Mouse (Mus musculus) cerebellum, adult 11-12 months (tissue): ENCODE data around the gene Anp32e.
"Not testable (repeated sequence)": the region's sequence is repeated elsewhere in the genome, so short reads cannot be mapped to it uniquely, and the experiment has no call there.

Source experiments
- DNase-seq: peaks from one replicate; pipeline ENCODE4 v3.0.0; 2022

Anp32e gene

DNA sequence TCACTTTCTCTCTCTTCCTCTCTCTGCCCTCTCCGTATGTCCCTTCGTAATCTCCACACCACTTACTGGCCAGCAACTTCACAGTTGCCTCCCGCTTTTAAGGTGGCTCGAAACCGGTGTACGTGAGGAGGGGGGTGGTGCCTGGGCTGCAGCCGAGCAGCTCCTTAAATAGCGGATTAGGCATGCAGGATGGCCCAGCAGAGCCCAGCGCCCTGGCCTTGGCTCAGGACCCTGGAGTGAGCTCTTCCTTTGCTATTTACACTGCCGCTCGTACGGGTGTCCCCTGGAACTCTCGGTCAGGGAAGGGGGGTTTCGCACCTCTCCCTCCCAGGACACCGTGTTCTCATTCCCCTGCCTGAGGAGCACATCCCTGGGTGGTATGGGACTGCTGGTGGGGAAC, 24.5 kb upstream of the Anp32e start, which contains the start of gene Car14:
Gene Car14, minus strand, starts transcription at position 124 of the 400 bp plus-strand sequence.
- no peak for DNase-seq

DNA sequence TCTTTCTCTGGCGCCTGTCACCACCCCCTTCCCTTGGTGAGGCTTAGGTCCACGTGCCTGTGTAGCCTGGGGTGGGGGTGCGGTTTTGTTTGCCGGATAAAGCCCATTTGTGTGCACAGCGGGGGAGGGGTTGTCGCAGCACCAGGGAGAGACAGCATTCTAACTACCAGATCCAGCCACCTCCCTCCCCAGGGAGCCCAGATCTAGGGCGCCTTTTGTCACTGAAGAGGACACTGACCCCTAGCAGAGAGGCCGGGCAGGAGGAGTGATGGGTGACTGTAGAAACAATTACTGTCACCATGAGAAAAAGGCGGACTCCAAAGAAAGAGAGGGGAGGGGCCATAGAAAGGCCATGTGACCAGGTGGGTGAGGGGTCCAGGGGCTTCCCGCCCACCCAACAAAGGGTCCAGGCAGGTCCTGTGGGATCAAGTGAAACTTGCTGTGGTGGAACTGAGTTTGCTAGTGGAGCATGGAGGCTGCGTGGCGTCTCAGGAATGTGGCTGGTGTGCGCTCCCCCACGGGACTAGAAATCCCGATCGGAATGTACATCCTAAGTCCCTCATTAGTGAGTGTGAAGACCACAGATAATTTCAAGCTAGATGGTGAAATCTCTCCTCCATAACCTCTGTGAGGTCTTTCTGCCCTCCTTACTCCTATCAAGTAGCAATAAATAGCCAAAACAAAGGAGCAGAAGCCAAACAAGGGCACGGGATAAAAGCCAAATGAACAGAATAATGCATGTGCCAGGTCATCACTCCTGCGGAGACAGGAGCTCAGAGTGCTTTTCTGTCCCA, 23.7 kb upstream of the Anp32e start:
- peak; percentile 61 for DNase-seq

DNA sequence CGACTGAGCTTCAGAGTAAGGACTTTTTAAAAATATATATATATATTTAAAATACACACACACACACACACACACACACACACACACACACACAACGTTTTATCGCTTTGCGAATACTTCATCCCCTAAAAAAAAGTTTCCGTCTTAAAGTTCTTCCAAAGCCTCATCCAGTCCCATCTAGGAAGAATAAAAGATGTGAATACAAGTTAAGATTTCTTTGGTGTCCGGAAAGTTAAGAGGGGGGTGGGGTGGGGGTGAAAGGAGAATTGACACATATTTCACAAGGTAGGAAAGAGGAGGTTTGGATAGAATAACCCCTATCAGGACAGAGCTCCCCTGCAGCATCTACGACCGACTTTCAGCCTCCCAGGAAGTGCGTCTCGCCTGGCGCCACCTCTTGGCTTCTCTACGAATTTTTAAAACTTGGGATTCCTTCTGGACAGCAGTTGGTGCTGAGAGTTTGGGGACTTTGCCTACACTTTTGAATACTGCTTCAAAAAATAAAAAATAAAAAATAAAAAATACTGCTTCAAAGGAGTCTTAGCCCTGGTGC, 23.0 kb upstream of the Anp32e start:
- DNase-seq: no peak

DNA sequence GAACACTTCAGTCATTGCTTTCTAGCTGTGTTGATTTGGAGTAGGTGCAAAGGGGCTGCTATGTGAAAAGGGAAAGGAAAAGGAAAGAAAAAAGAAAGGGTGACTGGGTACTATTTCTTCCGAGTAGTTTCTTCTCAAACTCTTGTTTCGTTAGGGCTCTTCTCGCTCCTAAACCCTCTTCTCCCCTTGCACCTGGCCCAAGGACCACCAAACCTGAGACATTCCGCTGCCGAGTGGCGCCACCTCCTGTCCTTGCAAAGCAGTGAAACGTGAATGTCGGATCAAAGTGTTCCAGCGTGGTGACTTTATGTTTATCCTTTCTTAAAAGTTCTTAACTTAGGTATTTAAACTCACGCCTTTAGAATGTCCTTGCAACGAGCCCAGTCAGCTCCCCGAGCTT, 22.2 kb upstream of the Anp32e start:
- no peak for DNase-seq

DNA sequence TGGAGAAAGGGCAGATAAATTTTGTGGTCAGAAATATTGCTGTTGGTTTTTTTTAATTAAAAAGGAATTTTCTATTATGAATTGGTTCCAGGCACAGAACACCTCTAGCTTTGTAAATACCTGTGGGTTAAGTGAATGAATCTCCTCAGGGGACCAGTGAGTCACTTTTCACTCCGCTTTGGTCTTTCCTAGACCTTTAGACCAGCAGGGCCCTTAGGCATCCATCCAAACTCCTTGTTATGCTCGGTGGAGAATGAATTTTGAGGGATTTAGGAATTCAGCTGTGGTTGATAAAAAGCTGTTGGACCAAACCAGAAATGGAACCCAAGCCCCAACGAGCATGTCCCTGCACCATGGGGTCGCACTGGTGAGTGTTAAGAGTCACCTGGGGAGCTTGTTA, 21.4 kb upstream of the Anp32e start:
- no peak for DNase-seq

DNA sequence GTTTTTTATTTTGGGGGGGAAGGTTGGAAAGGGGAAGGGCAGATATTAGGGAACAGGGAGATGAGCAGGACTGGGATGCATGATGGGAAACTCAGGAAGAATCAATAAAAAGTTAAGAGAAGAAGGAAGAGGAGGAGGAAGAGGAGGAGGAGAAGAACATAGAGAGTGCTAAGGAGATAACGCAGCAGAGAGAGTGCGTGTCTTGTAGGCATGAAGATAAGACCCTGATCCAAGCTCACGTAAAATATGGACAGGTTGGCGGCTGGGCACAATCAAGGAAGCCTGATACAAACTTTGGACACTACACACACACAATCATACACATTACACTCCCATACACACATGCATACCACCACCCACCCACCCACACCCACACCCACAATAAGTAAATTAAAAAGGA, 14.3 kb upstream of the Anp32e start:
- DNase-seq: no peak

DNA sequence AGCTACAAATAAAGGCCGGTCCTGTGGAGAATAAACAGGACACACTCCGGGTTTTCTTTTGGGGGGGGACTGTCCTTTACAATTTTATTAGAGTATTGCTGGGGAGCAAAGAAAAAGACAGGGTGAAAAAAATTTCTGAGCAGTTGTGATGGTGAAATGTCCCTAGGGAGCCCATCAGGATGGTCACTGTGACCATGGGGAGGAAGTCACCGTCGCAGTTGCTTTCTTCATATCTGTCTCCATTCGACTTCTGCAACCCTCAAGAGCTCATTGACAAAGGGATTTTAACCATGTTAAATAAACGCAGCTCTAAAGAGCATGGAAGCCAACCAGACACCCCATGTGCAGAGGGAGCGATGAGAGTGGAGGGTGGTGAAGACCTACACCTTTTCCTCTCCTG, 12.3 kb upstream of the Anp32e start:
- DNase-seq: no peak

DNA sequence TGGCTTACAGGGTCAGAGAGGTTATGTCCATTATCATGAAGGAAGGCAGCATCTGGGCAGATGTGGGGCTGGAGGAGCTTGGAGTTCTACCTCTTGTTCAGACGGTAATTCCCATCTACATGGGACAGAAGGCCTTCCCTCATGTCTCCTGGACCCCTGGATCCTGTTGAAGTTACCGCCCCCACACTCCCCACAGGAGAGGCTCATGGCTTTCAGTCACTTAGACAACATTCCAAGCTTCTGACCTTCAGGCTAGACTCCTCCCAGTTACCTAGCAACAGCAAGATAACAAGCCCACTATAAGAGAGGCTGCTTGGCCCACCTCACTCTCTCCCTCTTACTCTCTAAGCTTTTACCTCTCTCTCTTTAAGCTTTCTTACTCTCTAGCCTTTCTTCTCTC, 8.5 kb upstream of the Anp32e start:
- DNase-seq: not testable (repeated sequence)

DNA sequence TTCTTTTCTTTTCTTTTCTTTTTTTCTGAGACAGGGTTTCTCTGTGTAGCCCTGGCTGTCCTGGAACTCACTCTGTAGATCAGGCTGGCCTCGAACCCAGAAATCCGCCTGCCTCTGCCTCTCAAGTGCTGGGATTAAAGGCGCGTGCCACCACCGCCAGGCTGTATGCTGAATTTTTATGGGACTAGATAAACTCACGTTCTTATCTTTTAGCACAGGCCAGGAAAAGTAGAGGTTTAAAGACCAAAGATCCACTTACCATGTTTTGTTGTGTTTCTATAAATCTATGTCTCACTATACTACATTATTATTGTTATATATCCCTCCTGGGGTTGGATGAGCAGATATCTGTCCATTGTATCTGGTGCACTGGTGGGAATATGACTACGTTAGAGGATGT, 5.6 kb upstream of the Anp32e start:
- DNase-seq: not testable (repeated sequence)

DNA sequence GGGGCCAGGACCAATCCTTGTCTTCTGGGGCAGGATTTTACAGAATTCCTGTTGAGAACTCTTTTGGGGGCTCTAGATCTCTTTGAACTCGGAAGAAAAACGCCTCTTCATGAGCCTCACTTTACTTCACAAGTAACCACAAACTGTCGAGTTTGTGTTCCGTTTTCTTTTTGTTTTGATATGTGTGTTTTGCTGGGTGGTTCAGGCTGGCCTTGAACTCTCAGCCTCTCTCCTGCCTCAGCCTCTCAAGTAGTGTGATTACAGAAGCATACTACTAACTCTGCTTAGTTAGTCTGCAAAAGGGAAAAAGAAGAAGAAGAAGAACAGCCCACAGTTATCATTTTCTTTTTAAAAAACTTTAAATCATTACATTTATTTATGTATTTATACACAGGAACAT, 4.9 kb upstream of the Anp32e start:
- no peak for DNase-seq

DNA sequence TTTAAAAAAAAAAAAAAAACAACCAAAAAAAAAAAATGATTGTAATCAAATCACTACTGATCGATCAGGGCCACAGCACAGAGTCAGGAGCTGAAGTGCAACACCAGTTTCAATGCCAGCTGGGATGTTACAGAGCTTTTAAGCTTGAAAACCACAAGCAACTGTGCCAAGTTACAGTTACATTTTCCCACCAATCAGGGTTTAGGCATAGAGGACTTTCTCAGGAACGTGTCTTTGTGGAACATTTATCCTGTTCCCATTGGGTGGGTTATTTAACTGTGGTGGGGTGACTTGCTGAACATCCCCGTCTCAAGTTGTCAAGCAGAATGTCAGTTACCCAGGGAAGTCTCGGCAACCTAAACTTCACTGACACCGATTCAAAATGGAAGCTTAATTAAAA, 4.0 kb upstream of the Anp32e start:
- DNase-seq: no peak

DNA sequence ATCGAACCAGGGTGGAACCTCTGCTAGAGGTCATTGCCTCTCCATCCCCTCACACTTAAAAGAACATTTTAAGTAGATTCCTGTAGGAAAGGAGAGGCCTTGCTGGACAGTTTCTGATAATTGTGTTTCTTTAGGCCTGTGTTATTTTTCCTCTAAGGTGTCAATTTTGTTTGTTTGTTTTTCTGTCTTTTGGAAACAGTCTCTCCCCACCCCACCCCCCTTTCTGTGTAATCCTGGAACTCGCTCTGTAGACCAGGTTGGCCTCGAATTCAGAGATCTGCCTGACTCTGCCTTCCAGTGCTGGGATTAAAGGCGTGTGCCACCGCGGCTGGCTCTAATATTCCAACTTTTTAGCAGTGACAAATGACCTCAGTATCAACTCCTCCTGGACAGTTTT, 787 bp upstream of the Anp32e start:
- DNase-seq: no peak

DNA sequence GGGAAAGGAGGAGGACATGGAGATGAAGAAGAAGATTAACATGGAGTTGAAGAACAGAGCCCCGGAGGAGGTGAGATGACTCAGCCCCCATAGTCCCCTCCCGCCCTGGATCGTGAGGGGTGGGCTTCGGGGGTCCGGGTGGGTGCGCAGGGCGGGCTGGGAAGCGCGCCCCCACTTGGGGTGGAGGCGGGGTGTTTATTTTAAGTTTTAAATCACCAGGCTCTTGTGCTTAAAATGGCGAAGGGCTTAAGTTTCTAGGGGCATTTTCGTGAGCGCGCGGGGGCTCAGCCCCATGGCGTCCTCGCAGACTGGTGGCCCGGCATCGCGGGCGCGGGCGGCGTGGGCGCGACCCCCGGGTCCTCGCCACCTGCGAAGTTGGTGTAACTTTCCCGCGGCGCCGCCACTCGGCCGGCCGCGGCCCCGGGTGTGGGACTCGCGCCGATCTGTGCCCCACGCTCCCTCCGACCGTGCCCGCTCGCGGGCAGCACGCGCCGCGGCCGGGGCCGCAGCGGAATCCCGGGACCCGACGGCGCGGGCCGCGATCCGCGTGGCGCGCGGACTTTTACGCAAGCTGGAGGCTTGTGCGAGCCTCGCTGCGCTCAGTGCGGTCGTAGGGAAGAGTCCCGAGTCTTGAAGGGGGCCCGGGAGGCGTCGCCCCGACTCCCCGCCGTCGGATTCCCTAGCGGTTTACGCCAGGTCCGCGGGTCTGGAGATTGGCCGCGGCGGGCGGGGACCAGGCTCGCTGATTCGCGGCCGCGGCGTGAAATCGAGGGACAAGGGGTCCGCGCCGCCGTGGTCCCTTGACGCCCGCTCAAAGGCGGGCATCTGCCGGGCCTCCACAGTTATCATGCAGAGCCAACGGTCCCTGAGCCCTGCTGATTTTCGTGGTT, 780 bp downstream of the Anp32e start:
- peak; percentile 42 for DNase-seq

DNA sequence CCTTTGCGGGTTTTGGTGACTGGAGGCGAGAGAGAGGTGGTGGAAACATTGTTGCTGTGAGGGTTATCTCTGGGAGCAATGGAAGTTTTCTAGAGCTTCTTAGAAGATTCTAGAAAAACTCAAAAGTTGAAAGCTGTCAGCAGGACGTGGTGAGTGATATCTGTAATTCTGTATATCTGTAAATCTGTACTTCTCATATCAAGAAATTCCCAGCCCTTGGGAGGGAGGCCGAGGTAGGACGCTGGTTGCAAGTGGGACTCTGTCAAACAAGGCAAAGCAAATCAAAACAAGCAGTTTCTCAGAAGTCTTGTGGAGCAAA, 1.4 kb downstream of the Anp32e start:
- DNase-seq: no peak

DNA sequence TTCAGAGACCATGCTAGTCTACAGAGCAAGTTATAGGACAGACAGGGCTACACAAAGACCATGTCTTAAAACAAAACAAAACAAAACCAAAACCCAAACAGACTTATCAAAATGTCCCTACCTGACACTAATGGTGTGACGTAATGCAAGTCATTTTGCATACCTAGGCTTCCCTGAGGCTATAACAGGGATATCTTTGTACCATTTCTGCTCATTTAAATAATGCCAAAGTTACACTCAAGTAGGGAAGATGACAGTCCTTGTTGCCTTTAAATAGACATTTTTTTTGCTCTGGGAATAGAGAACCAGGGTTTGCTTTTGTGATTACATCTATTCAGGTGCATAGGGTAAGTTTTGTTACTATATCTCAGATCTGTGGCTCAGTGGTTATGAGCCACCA, 2.4 kb downstream of the Anp32e start:
- DNase-seq: no peak

DNA sequence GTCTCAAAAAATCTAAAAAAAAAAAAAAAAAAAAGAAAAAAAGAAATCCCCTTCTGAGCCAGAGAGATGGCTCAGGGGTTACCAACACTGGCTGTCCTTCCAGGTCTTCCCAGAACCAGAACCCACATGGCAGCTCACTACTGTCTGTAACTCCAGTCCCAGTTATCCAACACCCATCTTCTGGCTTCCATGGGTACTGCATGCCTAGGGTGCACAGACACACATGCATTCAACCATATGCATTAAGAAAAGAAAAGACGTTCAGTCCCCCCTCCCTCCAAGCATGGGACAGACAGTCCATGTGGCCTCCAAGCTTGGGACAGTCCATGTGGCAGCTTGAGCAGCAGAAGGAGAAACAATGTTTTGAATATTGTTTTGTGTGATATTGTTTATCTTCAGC, 3.1 kb downstream of the Anp32e start:
- no peak for DNase-seq

DNA sequence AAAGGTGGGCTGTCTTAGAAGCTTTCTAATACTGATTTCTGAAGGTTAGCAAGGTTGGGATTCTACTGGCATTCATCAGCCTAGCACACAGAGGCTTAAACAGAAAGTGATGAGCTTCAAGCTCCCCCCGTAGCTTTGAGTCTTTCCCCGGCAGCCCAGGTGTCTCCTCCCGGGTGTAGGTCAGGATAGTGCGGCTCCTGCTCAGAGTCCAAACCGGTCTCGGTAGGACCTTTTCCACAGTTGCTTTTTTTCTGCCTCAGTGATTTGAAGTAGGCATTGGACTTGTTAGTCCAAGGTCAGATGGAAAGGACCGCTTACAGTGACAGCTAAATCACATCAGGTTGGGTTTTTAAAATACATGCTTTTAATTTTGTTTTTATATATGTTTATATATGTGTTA, 3.5 kb downstream of the Anp32e start:
- DNase-seq: no peak

DNA sequence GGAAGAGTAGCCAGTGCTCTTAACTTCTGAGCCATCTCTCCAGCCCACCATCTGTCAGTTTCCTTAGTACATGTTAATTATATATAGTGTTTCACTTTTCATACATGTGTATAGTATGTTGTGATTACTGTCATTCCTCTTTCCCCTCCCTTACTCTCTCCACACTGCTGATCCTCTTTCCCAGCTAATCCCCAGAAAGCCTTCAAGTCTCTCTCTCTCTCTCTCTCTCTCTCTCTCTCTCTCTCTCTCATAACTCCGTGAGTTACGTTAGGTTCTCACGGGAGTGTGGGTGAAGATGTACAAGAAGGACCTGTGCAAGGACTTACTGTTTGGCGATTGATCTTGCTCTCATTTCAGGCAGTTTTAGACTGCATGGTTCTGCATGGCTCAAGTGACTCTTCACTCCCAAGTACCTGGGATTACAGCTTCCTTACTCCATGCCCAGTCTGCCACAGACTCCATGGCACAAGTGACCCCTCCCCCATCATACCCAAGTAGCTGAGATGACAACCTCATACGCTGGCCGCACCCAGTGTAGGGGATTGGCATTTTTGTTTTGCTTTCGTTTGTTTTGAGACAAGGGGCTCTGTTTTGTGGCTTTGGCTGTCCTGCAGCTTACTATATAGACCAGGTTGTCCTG, 4.2 kb downstream of the Anp32e start:
- no peak for DNase-seq

DNA sequence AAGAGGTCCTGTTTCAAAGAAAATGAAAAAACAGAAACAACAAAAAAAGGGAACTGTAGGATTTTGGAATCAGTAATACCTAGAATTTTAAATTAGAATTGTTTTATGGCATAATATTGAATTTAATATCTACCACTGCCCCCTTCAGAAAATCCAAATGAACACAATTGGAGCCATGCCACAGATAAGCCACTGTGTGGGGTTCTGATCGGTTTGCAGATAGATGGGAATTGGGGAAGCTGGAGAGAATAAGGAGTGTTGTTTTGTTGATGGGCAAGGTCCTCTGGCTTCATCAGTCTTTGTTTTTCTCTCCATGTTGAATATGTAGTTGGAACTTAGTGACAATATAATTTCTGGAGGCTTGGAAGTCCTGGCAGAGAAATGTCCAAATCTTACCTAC, 5.4 kb downstream of the Anp32e start:
- DNase-seq: no peak

DNA sequence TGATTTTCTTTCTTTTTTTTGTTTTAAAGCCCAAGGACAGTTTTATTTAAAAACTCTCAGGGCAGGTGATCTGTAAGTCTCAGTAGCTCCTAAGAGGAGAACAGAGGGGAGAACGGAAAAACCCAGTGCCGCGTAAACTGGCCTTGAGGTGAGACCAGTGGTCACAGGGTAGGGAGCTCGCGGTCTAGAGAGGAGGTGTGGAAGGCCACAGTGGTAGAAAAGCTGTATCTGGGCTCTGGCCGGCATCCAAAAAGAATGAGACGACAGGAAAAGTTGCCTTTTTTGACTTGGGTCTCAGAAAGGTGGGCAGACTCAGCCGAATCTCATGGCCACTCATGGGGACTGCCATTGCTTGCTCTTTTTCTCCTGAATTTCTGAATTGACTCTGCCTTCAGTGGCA, 9.2 kb downstream of the Anp32e start:
- DNase-seq: no peak

DNA sequence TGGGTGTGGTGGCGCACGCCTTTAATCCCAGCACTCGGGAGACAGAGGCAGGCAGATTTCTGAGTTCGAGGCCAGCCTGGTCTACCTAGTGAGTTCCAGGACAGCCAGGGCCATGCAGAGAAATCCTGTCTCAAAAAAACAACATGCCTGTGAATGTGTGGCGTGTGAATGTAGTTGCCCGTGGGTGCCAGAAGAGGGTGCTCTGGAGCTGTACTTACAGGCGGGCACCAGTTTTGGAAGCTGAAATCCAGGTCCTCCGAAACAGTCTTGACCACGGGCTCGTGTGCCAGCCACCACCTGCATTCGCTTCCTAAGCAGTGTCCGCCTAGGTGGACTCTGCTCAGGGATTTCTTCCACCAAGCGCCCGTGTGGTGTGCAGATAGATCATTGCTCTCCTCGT, 9.8 kb downstream of the Anp32e start:
- DNase-seq: no peak

DNA sequence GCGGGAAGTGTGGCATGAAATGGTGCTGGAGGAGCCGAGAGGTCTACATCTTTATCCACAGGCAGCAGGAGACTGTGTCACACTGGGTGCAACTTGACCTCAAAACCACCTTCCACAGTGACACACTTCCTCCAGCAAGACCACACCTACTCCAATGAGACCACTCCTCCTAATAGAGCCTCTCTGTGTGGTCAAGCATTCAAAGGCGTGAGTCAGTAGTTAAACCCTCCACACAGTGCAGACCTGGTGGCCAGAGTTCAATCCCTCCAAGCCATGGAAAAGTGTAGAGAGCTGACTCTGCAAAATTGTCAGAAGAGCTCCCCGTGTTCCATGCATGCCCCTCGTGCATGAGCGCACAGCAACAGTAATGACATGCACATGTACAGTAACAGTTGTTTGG, 13.7 kb downstream of the Anp32e start:
- DNase-seq: no peak

DNA sequence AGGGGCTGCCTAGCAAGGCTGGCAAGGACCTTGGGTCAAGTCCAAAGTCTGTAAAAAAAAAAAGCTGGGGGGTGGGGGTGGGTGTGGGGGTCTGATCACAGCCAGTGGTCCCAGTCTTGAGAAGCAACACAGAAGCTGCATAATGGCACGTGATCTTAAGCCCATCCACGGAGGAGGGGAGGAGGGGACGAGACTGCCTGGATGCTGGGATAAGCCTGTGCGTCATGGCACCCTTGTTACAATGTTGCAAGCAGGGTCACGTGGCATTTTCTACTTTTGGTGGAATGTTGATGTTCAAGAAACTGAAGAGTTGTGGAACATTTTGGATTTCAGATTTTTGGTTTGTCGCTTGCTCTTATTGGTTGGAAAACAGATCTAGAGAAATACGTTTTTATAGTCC, 14.2 kb downstream of the Anp32e start:
- no peak for DNase-seq

DNA sequence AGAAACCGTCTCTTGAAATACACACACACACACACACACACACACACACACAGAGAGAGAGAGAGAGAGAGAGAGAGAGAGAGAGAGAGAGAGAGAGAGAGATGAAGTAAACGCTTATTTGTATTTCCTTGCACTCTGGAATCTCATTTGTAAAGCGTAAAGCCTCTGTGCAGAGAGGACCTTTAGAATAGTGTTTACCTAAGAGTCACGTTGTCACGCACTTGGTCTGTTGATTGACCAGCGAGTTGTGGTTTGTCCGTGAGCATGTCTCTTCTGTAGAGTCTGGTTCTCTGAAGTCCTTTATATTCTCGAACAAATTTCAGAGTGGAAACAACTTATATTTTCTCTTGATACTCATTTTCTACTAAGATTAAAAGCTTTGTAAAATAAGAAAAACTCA, 15.7 kb downstream of the Anp32e start:
- no peak for DNase-seq
